Mouse (Mus musculus) E14TG2a.4 (cell line): ENCODE results near the gene Rwdd3.
A peak's percentile ranks its signal among the peaks of the same experiment; 100 is the strongest.

Experiments used
- CTCF ChIP-seq: conservative IDR thresholded peaks from 2 replicates; pipeline ENCODE4 v1.5.1; 2014; ENCODE audit warnings: low read length
- POU5F1 ChIP-seq: IDR thresholded peaks from 2 replicates; pipeline ENCODE4 v1.6.1; 2014; ENCODE audit warnings: low read length, borderline replicate concordance

- TF ChIP-seq CTCF: peak; percentile 27
- no peak for TF ChIP-seq POU5F1
Measured at GRCm38 (mm10) chr3:121212156-121212555, 40.7 kb upstream of the Rwdd3 start.
